Mouse (Mus musculus): ENCODE measurements around the gene Iqgap1.

DNA sequence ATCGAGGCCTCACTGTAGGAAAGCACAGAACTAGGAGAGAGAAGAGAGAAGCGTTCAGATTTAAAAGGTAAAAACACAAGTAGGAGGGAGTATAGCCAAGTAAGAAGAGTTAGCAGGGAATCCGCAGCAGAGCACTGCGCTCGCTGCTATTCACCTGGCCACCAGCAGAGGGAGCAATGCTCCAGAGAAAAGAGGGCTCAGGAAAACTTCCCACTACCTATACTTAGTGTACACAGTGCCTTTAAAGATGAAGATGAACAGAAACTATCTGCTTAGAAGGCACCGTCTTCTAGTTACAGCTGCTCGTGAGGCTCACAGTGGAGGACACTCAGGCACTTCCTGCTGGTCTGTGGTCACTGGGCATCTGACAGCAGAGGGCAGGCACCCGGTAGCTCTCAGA, 96.1 kb downstream of the Iqgap1 start:
- TF ChIP-seq CTCF (IDR thresholded peaks at IDR 0.05; ENCODE audit: low read depth), result peak; percentile 89
- no peak for TF ChIP-seq EP300 (IDR thresholded peaks at IDR 0.05; ENCODE audit: low read depth)

Data from heart, postnatal 0 days (tissue).